Mouse (Mus musculus): ENCODE data around the gene Ms4a12. TPM values are rescaled to one million over a fixed set of nuclear protein-coding genes. Genes with fewer than 3 reads are reported as not detected.

Ms4a12 gene
- polyA plus RNA-seq, 1 experiment from 2014 or later = not detected

DNA sequence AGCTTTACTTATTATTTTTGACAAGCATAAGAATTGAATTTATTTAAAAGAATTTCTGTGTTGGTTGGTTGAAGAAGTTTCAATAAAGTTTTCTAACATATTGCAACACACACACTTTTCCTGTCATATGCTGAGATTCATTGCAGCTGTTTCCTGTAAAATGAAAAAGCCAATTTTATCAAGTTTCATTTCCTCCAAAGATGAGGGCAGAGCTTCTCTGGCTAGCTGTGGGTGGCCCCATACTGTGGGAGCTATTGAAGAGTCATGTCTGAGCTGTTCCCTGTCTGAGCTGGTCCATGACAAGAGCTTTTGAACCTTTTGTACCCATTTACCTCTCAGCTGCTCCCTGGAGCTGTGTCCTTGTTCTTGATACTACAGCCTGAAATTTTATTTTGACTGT lies 12.0 kb upstream of the Ms4a12 start:
- Histone ChIP-seq H3K4me1 (ENCODE audit: control insufficient read depth, insufficient read depth, low read length) (no peaks in the 10 kb centered on the region), H3K4me3 (ENCODE audit: low read depth, low read length) (no peak overlapping the region), H3K27ac (ENCODE audit: low read depth, low read length) (no peak overlapping the region), H3K27me3 (replicated peaks; ENCODE audit: control insufficient read depth, insufficient read depth, low read length) (no peaks in the 10 kb centered on the region), H3K9me3 (replicated peaks; ENCODE audit: control insufficient read depth, low read length) (no peaks in the 10 kb centered on the region), H3K9ac (ENCODE audit: low read length) (no peak overlapping the region), H3K36me3 (ENCODE audit: control insufficient read depth, insufficient read depth, low read length) (no peaks in the 10 kb centered on the region), H3K4me2 (ENCODE audit: low read length) (no peak overlapping the region)
- no peak for DNase-seq (ENCODE audit: low spot score)
- no peak for ATAC-seq

DNA sequence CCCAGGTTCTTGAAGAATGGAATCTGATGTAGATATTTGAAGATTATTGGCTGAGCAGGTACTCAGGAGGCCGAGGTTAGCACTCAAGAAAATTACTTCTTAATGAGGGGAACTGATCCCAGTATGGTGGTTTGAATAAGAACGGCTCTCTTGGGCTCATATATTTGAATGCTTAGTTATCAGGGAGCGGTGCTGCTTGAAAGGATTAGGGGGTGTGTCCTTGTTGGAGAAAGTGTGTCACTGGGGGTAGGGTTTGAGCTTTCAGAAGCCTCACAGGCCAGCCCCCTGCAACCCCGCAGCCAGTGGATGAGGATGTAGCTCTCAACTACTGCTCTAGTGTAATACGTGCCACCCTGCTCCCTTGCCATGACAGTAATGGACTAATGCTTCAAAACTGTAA lies 10.3 kb upstream of the Ms4a12 start:
- WGBS = 58% methylated on average over 5 of the region's 5 CpGs
- Histone ChIP-seq H3K9ac (ENCODE audit: low read length) (no peak overlapping the region), H3K9me3 (replicated peaks; ENCODE audit: control insufficient read depth, low read length) (no peaks in the 10 kb centered on the region), H3K4me1 (ENCODE audit: control insufficient read depth, insufficient read depth, low read length) (no peaks in the 10 kb centered on the region), H3K4me3 (ENCODE audit: low read depth, low read length) (no peak overlapping the region), H3K27ac (ENCODE audit: low read depth, low read length) (no peak overlapping the region), H3K27me3 (replicated peaks; ENCODE audit: control insufficient read depth, insufficient read depth, low read length) (no peaks in the 10 kb centered on the region), H3K4me2 (ENCODE audit: low read length) (no peak overlapping the region), H3K36me3 (ENCODE audit: control insufficient read depth, insufficient read depth, low read length) (no peaks in the 10 kb centered on the region)
- ATAC-seq (no peak), DNase-seq (ENCODE audit: low spot score) (no peak)

DNA sequence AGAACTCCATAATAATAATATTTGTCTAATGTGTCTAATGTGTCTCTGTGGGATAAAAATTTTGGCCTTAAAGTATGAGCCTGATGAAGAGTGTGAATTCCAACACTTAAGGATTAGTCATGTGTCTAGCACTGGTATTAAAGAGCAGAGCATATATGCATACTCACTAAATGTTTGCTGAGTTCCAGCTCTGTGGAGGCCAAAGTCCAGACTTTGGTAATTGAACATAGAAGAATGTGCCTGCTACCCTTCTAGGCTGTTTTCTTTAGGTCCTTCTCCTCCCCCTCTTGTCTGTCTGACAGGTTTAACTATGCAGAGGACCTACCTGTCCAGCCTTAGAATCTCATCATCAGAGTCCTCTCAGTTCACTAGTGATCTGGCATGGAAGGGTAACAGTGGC lies 3.6 kb upstream of the Ms4a12 start:
- DNase-seq (ENCODE audit: low spot score) (no peak), ATAC-seq (no peak)
- Histone ChIP-seq H3K36me3 (ENCODE audit: control insufficient read depth, insufficient read depth, low read length) (no peaks in the 10 kb centered on the region), H3K4me3 (ENCODE audit: low read depth, low read length) (no peak overlapping the region), H3K9me3 (replicated peaks; ENCODE audit: control insufficient read depth, low read length) (no peaks in the 10 kb centered on the region), H3K4me2 (ENCODE audit: low read length) (no peak overlapping the region), H3K27ac (ENCODE audit: low read depth, low read length) (no peak overlapping the region), H3K9ac (ENCODE audit: low read length) (no peak overlapping the region), H3K27me3 (replicated peaks; ENCODE audit: control insufficient read depth, insufficient read depth, low read length) (no peaks in the 10 kb centered on the region), H3K4me1 (ENCODE audit: control insufficient read depth, insufficient read depth, low read length) (no peaks in the 10 kb centered on the region)

DNA sequence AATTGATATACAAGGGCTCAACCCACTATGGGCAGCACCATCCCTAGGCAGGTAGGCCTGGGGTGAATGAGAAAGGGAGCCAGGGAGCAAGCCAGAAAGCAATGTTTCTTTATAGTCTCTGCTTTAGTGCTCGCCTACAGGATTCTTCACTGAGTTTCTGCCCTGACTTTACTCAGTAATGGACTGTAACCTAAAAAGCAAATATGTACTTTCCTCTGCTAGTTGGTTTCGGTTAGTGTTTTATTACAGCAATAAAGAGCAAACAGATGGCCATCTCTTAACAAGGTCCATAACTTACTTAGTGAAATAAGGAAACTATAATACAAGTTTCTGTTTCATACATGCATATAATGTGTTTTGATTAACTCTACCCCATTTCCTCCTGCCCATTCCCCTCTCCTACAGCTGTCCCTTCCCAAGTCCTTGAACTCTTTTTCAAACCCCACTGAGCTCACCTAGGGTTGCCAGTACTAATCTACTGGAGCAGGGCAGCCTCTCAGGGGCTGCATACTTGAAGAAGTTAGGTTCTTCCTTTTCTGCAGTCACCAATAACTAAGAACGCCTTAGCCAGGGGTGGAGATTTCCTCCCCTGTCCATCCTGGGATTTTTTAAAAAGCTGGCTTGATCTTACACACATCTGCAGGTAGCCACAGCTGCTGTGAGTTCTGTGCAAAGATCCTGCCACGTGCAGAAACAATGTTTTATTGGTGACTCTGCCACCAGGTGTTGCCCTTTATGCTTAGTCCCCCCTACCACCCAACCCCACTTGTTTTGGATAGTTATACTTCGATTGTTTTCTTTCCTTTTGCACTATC lies 2.9 kb upstream of the Ms4a12 start:
- DNase-seq (ENCODE audit: low spot score) = no peak
- no peak overlapping the region for H3K9ac ChIP-seq (ENCODE audit: low read length)
- ATAC-seq = no peak

DNA sequence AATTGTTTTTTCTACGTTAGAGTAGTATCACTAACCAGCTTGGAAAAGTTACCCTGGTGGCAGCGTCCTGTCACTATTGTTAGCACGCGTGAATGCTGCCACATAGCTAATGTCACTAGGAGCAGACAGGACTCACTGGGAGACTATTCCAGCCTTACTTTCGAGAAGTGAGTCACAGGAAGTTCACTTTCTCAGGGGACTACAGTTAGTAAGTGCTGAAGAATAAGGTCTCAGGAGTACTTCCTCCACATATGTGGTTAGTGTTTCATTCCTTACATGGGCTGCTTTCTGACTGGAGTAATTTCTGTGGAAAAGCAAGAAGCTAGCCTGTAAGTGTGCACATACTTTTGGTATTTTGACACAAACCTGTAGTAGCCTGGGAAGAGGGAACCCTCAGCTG lies 2.0 kb upstream of the Ms4a12 start:
- Histone ChIP-seq H3K4me3 (ENCODE audit: low read depth, low read length) (no peak overlapping the region), H3K4me2 (ENCODE audit: low read length) (no peak overlapping the region), H3K36me3 (ENCODE audit: control insufficient read depth, insufficient read depth, low read length) (no peaks in the 10 kb centered on the region), H3K9ac (ENCODE audit: low read length) (no peak overlapping the region), H3K27me3 (replicated peaks; ENCODE audit: control insufficient read depth, insufficient read depth, low read length) (no peaks in the 10 kb centered on the region), H3K4me1 (ENCODE audit: control insufficient read depth, insufficient read depth, low read length) (no peaks in the 10 kb centered on the region), H3K27ac (ENCODE audit: low read depth, low read length) (no peak overlapping the region), H3K9me3 (replicated peaks; ENCODE audit: control insufficient read depth, low read length) (no peaks in the 10 kb centered on the region)
- 84% methylated on average over 5 of the region's 5 CpGs for WGBS
- ATAC-seq (no peak), DNase-seq (ENCODE audit: low spot score) (no peak)

More for the DNA sequence above, 2.9 kb upstream of the Ms4a12 start:
- Histone ChIP-seq H3K27me3 (replicated peaks; ENCODE audit: control insufficient read depth, insufficient read depth, low read length) (no peaks in the 10 kb centered on the region), H3K36me3 (ENCODE audit: control insufficient read depth, insufficient read depth, low read length) (no peaks in the 10 kb centered on the region), H3K4me1 (ENCODE audit: control insufficient read depth, insufficient read depth, low read length) (no peaks in the 10 kb centered on the region), H3K4me2 (ENCODE audit: low read length) (no peak overlapping the region), H3K4me3 (ENCODE audit: low read depth, low read length) (no peak overlapping the region), H3K9me3 (replicated peaks; ENCODE audit: control insufficient read depth, low read length) (no peaks in the 10 kb centered on the region), H3K27ac (ENCODE audit: low read depth, low read length) (no peak overlapping the region)
- WGBS = 71% methylated on average over 5 of the region's 5 CpGs

DNA sequence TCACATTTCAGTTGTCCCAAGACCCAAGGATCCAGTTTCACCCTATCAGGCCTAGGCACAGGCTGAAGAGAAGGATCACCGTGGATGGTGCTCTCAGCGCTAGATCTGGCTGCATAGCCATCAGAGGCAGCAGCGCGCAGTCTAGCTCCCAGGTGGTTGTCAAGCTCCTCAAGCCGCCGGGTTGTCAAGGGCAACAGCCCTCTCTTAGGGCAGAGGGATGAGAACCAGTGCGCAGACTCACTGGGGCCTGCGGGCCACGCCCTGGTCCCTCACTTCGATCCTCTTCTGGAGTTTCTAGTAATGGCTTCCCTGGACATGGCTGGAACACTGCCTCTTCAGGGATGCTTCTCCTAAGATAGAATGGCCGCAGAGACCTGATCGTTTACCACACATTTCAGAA lies 35.7 kb downstream of the Ms4a12 start, which contains the start of gene Ms4a13:
Gene Ms4a13 (minus strand): TSS at position 192 of the 400 bp plus-strand sequence.
- DNase-seq (ENCODE audit: low spot score) = no peak
- Histone ChIP-seq H3K9ac (ENCODE audit: low read length) (no peak within 1 kb of the TSS), H3K9me3 (replicated peaks; ENCODE audit: control insufficient read depth, low read length) (no peaks in the 10 kb centered on the region), H3K27ac (ENCODE audit: low read depth, low read length) (no peak within 1 kb of the TSS), H3K4me3 (ENCODE audit: low read depth, low read length) (no peak within 1 kb of the TSS), H3K27me3 (replicated peaks; ENCODE audit: control insufficient read depth, insufficient read depth, low read length) (no peaks in the 10 kb centered on the region), H3K4me2 (ENCODE audit: low read length) (no peak within 1 kb of the TSS), H3K36me3 (ENCODE audit: control insufficient read depth, insufficient read depth, low read length) (no peaks in the 10 kb centered on the region), H3K4me1 (ENCODE audit: control insufficient read depth, insufficient read depth, low read length) (no peaks in the 10 kb centered on the region)
- WGBS = 66% methylated on average over 12 of the region's 12 CpGs
- no peak for ATAC-seq

DNA sequence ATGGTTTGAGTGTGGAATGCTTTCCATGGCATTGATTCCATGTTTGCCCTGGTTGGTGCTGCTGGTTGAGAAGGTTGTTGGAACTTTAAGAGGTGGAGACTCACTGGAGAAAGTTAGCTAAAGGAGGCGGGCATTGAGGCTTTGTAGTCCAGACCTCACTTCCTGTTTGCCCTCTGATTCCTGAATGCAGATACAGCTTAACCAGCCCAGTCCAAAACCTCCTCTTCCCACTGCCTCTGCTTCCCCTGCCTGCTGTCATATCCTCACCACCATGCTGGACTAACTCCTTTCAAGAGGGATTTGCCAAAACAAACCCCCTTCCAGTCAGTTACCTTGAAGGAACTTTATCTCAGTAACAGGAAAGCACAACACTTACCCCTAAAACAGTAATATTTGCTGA lies 39.7 kb downstream of the Ms4a12 start:
- Histone ChIP-seq H3K4me2 (ENCODE audit: low read length) (no peak overlapping the region), H3K4me1 (ENCODE audit: control insufficient read depth, insufficient read depth, low read length) (no peaks in the 10 kb centered on the region), H3K36me3 (ENCODE audit: control insufficient read depth, insufficient read depth, low read length) (no peaks in the 10 kb centered on the region), H3K27ac (ENCODE audit: low read depth, low read length) (no peak overlapping the region), H3K27me3 (replicated peaks; ENCODE audit: control insufficient read depth, insufficient read depth, low read length) (no peaks in the 10 kb centered on the region), H3K9me3 (replicated peaks; ENCODE audit: control insufficient read depth, low read length) (no peaks in the 10 kb centered on the region), H3K4me3 (ENCODE audit: low read depth, low read length) (no peak overlapping the region), H3K9ac (ENCODE audit: low read length) (no peak overlapping the region)
- no peak for ATAC-seq
- WGBS = 48% methylated on average over 1 of the region's 1 CpGs
- DNase-seq (ENCODE audit: low spot score) = no peak

DNA sequence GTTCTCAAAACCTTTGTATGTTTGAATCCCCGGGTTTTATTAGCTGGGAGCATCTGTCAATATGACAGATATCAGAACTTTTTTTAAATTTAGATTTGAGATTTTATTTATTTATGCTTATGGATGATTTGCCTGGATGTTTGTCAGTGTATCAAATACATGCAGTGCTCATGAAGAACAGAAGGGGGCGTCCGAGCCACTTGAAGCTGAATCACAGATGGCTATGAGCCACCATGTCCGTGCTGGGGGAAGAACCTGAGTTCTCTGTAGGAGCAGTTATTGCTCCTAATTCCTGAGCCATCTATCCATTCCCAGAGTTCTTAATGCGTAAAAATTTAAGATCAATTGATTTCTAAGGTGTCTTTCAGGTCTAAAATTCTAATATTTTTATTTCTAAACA lies 48.1 kb downstream of the Ms4a12 start:
- no peak overlapping the region for H3K4me3 ChIP-seq (ENCODE audit: low read depth, low read length)
- no peaks in the 10 kb centered on the region for H3K4me1 ChIP-seq (ENCODE audit: control insufficient read depth, insufficient read depth, low read length)
- H3K27me3 ChIP-seq (replicated peaks; ENCODE audit: control insufficient read depth, insufficient read depth, low read length) = no peaks in the 10 kb centered on the region
- H3K9ac ChIP-seq (ENCODE audit: low read length) = no peak overlapping the region
- DNase-seq (ENCODE audit: low spot score) (no peak), ATAC-seq (no peak)
- 15% methylated on average over 5 of the region's 5 CpGs for WGBS
- no peak overlapping the region for H3K4me2 ChIP-seq (ENCODE audit: low read length)
- H3K9me3 ChIP-seq (replicated peaks; ENCODE audit: control insufficient read depth, low read length) = no peaks in the 10 kb centered on the region
- H3K27ac ChIP-seq (ENCODE audit: low read depth, low read length) = no peak overlapping the region
- no peaks in the 10 kb centered on the region for H3K36me3 ChIP-seq (ENCODE audit: control insufficient read depth, insufficient read depth, low read length)

DNA sequence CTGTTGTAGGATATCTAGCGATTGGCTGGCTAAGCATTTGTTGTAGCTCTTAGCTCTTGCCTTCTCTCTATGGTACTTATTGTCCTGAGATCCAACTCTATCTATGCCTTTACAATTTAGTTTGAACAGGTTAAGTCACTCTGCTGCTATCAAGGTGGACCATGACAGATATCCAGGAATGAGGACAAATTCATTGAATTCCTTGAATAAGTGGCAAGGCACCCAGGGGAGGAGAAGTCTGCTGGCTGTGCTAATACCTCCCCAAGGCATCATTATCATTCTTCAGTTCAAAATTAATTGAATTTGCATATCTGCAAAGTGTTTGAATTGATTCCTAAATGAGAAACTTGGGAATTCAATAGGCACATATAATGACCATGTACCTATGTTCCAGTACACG lies 54.8 kb downstream of the Ms4a12 start:
- Histone ChIP-seq H3K36me3 (ENCODE audit: control insufficient read depth, insufficient read depth, low read length) (no peaks in the 10 kb centered on the region), H3K27ac (ENCODE audit: low read depth, low read length) (no peak overlapping the region), H3K9me3 (replicated peaks; ENCODE audit: control insufficient read depth, low read length) (no peaks in the 10 kb centered on the region), H3K4me3 (ENCODE audit: low read depth, low read length) (no peak overlapping the region), H3K27me3 (replicated peaks; ENCODE audit: control insufficient read depth, insufficient read depth, low read length) (no peaks in the 10 kb centered on the region), H3K4me2 (ENCODE audit: low read length) (no peak overlapping the region), H3K9ac (ENCODE audit: low read length) (no peak overlapping the region), H3K4me1 (ENCODE audit: control insufficient read depth, insufficient read depth, low read length) (no peaks in the 10 kb centered on the region)
- DNase-seq (ENCODE audit: low spot score) = no peak
- WGBS = 53% methylated on average over 2 of the region's 2 CpGs
- no peak for ATAC-seq

Measured in forebrain, embryonic 14.5 days (tissue).